Mouse (Mus musculus): ENCODE data around the gene Kat7.

The Kat7 gene

GRCm38 (mm10) chr11:95231688-95232328 is 78.2 kb downstream of the Kat7 start:
- DNase-seq (ENCODE audit: low spot score in 2 of 2) = peak; percentile 60 to 66

GRCm38 (mm10) chr11:95227467-95227866 is 82.6 kb downstream of the Kat7 start:
- no peak for DNase-seq (ENCODE audit: low spot score in 2 of 2)

GRCm38 (mm10) chr11:95225448-95225847 is 84.6 kb downstream of the Kat7 start:
- no peak for DNase-seq (ENCODE audit: low spot score in 2 of 2)
